Mouse (Mus musculus): ENCODE measurements at regions not wholly inside any gene's neighbourhood (a gene's known extent, or its start where the extent isn't known, plus 50 kb on each side); places are given as distances from the start of the nearest gene placed in this dataset.

- WGBS, result 90% methylated on average over 2 of the region's 2 CpGs
- ATAC-seq, result no peak
- H3K4me1 ChIP-seq (ENCODE audit: control insufficient read depth, insufficient read depth, low read length), result peaks cover 4% of the 10 kb centered on the region
Observed at GRCm38 (mm10) chr2:61067877-61068276, 104.9 kb upstream of the Rbms1 start.

GRCm38 (mm10) chr2:61062125-61062524 lies 99.1 kb upstream of the Rbms1 start:
- no peak overlapping the region for H3K4me3 ChIP-seq (ENCODE audit: low read length)
- H3K27ac ChIP-seq (ENCODE audit: low read length), result no peak overlapping the region
- H3K9me3 ChIP-seq (ENCODE audit: control insufficient read depth, low read length), result no peaks in the 10 kb centered on the region
- no peak overlapping the region for H3K9ac ChIP-seq (ENCODE audit: low read depth, low read length)
- no peaks in the 10 kb centered on the region for H3K27me3 ChIP-seq (replicated peaks; ENCODE audit: control insufficient read depth, insufficient read depth, low read length)
- 49% methylated on average over 2 of the region's 2 CpGs for WGBS
- no peaks in the 10 kb centered on the region for H3K36me3 ChIP-seq (ENCODE audit: control insufficient read depth, insufficient read depth, low read length)
- no peak for ATAC-seq
- H3K4me2 ChIP-seq (ENCODE audit: low read depth, low read length), result no peak overlapping the region
- H3K4me1 ChIP-seq (ENCODE audit: control insufficient read depth, insufficient read depth, low read length), result peaks cover 3% of the 10 kb centered on the region; the same call in 1 of the 2 replicates

More at GRCm38 (mm10) chr2:61067877-61068276, 104.9 kb upstream of the Rbms1 start:
- H3K4me3 ChIP-seq (ENCODE audit: low read length), result no peak overlapping the region
- H3K36me3 ChIP-seq (ENCODE audit: control insufficient read depth, insufficient read depth, low read length), result no peaks in the 10 kb centered on the region
- H3K4me2 ChIP-seq (ENCODE audit: low read depth, low read length), result no peak overlapping the region
- no peak overlapping the region for H3K9ac ChIP-seq (ENCODE audit: low read depth, low read length)
- H3K27ac ChIP-seq (ENCODE audit: low read length), result no peak overlapping the region
- no peaks in the 10 kb centered on the region for H3K27me3 ChIP-seq (replicated peaks; ENCODE audit: control insufficient read depth, insufficient read depth, low read length)
- no peaks in the 10 kb centered on the region for H3K9me3 ChIP-seq (ENCODE audit: control insufficient read depth, low read length)

GRCm38 (mm10) chr2:61060906-61061305 lies 97.9 kb upstream of the Rbms1 start:
- Histone ChIP-seq H3K4me3 (ENCODE audit: low read length) (no peak overlapping the region), H3K9ac (ENCODE audit: low read depth, low read length) (no peak overlapping the region), H3K4me1 (ENCODE audit: control insufficient read depth, insufficient read depth, low read length) (peaks cover 3% of the 10 kb centered on the region; the same call in 1 of the 2 replicates), H3K36me3 (ENCODE audit: control insufficient read depth, insufficient read depth, low read length) (no peaks in the 10 kb centered on the region), H3K27me3 (replicated peaks; ENCODE audit: control insufficient read depth, insufficient read depth, low read length) (no peaks in the 10 kb centered on the region), H3K27ac (ENCODE audit: low read length) (no peak overlapping the region), H3K9me3 (ENCODE audit: control insufficient read depth, low read length) (no peaks in the 10 kb centered on the region), H3K4me2 (ENCODE audit: low read depth, low read length) (no peak overlapping the region)
- no peak for ATAC-seq
- WGBS, result 59% methylated on average over 1 of the region's 1 CpGs

- Histone ChIP-seq H3K9ac (ENCODE audit: low read depth, low read length) (no peak overlapping the region), H3K4me3 (ENCODE audit: low read length) (no peak overlapping the region), H3K36me3 (ENCODE audit: control insufficient read depth, insufficient read depth, low read length) (no peaks in the 10 kb centered on the region), H3K4me1 (ENCODE audit: control insufficient read depth, insufficient read depth, low read length) (peaks cover 3% of the 10 kb centered on the region; the same call in 1 of the 2 replicates), H3K27ac (ENCODE audit: low read length) (no peak overlapping the region; the same call in 1 of the 2 replicates), H3K27me3 (replicated peaks; ENCODE audit: control insufficient read depth, insufficient read depth, low read length) (no peaks in the 10 kb centered on the region), H3K9me3 (ENCODE audit: control insufficient read depth, low read length) (no peaks in the 10 kb centered on the region), H3K4me2 (ENCODE audit: low read depth, low read length) (no peak overlapping the region)
- peak; percentile 48; the same call in 1 of the 2 replicates for ATAC-seq
- 29% methylated on average over 6 of the region's 6 CpGs for WGBS
Observed at GRCm38 (mm10) chr2:61058545-61059235, 95.7 kb upstream of the Rbms1 start.

- WGBS, result 63% methylated on average over 9 of the region's 9 CpGs
- no peaks in the 10 kb centered on the region for H3K36me3 ChIP-seq (ENCODE audit: control insufficient read depth, insufficient read depth, low read length)
- no peaks in the 10 kb centered on the region for H3K27me3 ChIP-seq (replicated peaks; ENCODE audit: control insufficient read depth, insufficient read depth, low read length)
- H3K4me3 ChIP-seq (ENCODE audit: low read length), result no peak overlapping the region
- no peak overlapping the region for H3K27ac ChIP-seq (ENCODE audit: low read length)
- H3K9ac ChIP-seq (ENCODE audit: low read depth, low read length), result no peak overlapping the region
- no peaks in the 10 kb centered on the region for H3K4me1 ChIP-seq (ENCODE audit: control insufficient read depth, insufficient read depth, low read length)
- no peak overlapping the region for H3K4me2 ChIP-seq (ENCODE audit: low read depth, low read length)
- H3K9me3 ChIP-seq (ENCODE audit: control insufficient read depth, low read length), result no peaks in the 10 kb centered on the region
- ATAC-seq, result no peak
Observed at GRCm38 (mm10) chr2:61052296-61052695, 89.3 kb upstream of the Rbms1 start.

- H3K4me1 ChIP-seq (ENCODE audit: control insufficient read depth, insufficient read depth, low read length), result no peaks in the 10 kb centered on the region
- H3K27ac ChIP-seq (ENCODE audit: low read length), result no peak overlapping the region
- ATAC-seq, result no peak
- no peak overlapping the region for H3K4me2 ChIP-seq (ENCODE audit: low read depth, low read length)
- WGBS, result 80% methylated on average over 8 of the region's 8 CpGs
- H3K27me3 ChIP-seq (replicated peaks; ENCODE audit: control insufficient read depth, insufficient read depth, low read length), result no peaks in the 10 kb centered on the region
- no peak overlapping the region for H3K9ac ChIP-seq (ENCODE audit: low read depth, low read length)
- no peaks in the 10 kb centered on the region for H3K36me3 ChIP-seq (ENCODE audit: control insufficient read depth, insufficient read depth, low read length)
- H3K9me3 ChIP-seq (ENCODE audit: control insufficient read depth, low read length), result no peaks in the 10 kb centered on the region
- H3K4me3 ChIP-seq (ENCODE audit: low read length), result no peak overlapping the region
Observed at GRCm38 (mm10) chr2:61051808-61052207, 88.8 kb upstream of the Rbms1 start.

- no peak for ATAC-seq
- Histone ChIP-seq H3K4me2 (ENCODE audit: low read depth, low read length) (no peak overlapping the region), H3K9me3 (ENCODE audit: control insufficient read depth, low read length) (no peaks in the 10 kb centered on the region), H3K27ac (ENCODE audit: low read length) (no peak overlapping the region), H3K27me3 (replicated peaks; ENCODE audit: control insufficient read depth, insufficient read depth, low read length) (no peaks in the 10 kb centered on the region), H3K36me3 (ENCODE audit: control insufficient read depth, insufficient read depth, low read length) (no peaks in the 10 kb centered on the region), H3K9ac (ENCODE audit: low read depth, low read length) (no peak overlapping the region), H3K4me1 (ENCODE audit: control insufficient read depth, insufficient read depth, low read length) (no peaks in the 10 kb centered on the region), H3K4me3 (ENCODE audit: low read length) (no peak overlapping the region)
- WGBS, result 63% methylated on average over 5 of the region's 5 CpGs
Observed at GRCm38 (mm10) chr2:61046111-61046767, 83.2 kb upstream of the Rbms1 start.

GRCm38 (mm10) chr2:61045467-61045866 lies 82.5 kb upstream of the Rbms1 start:
- Histone ChIP-seq H3K9ac (ENCODE audit: low read depth, low read length) (no peak overlapping the region), H3K4me3 (ENCODE audit: low read length) (no peak overlapping the region), H3K36me3 (ENCODE audit: control insufficient read depth, insufficient read depth, low read length) (no peaks in the 10 kb centered on the region), H3K9me3 (ENCODE audit: control insufficient read depth, low read length) (no peaks in the 10 kb centered on the region), H3K27ac (ENCODE audit: low read length) (no peak overlapping the region), H3K4me1 (ENCODE audit: control insufficient read depth, insufficient read depth, low read length) (no peaks in the 10 kb centered on the region), H3K27me3 (replicated peaks; ENCODE audit: control insufficient read depth, insufficient read depth, low read length) (no peaks in the 10 kb centered on the region), H3K4me2 (ENCODE audit: low read depth, low read length) (no peak overlapping the region)
- WGBS, result 75% methylated on average over 6 of the region's 6 CpGs
- ATAC-seq, result no peak

GRCm38 (mm10) chr2:61032920-61033319 lies 69.9 kb upstream of the Rbms1 start:
- ATAC-seq, result no peak
- WGBS, result 88% methylated on average over 1 of the region's 1 CpGs

More at GRCm38 (mm10) chr2:61032920-61033319, 69.9 kb upstream of the Rbms1 start:
- Histone ChIP-seq H3K4me2 (ENCODE audit: low read depth, low read length) (no peak overlapping the region), H3K9me3 (ENCODE audit: control insufficient read depth, low read length) (no peaks in the 10 kb centered on the region), H3K9ac (ENCODE audit: low read depth, low read length) (no peak overlapping the region), H3K27ac (ENCODE audit: low read length) (no peak overlapping the region), H3K36me3 (ENCODE audit: control insufficient read depth, insufficient read depth, low read length) (no peaks in the 10 kb centered on the region), H3K27me3 (replicated peaks; ENCODE audit: control insufficient read depth, insufficient read depth, low read length) (no peaks in the 10 kb centered on the region), H3K4me3 (ENCODE audit: low read length) (no peak overlapping the region), H3K4me1 (ENCODE audit: control insufficient read depth, insufficient read depth, low read length) (no peaks in the 10 kb centered on the region)
